Mouse (Mus musculus) midbrain, embryonic 10.5 days (tissue): ENCODE data around the gene Brpf3. TPM values are rescaled to one million over a fixed set of nuclear protein-coding genes. Genes with fewer than 3 reads are reported as not detected.

ENCODE experiments used
- polyA plus RNA-seq: library from polyadenylated mRNA; unstranded; fragments of >200 nt; fragmentation: Nextera tagmentation; extraction: Ambion mirVana; gene quantifications from 2 replicates; pipeline ENCODE4 v1.2.1, GENCODE M21; 2016

The Brpf3 gene
- polyA plus RNA-seq, 1 experiment from 2014 or later, result 8.3 TPM

Other genes starting within 250 kb of the Brpf3 start
- gene Clps, start 240.3 kb upstream of the Brpf3 start, polyA plus RNA-seq, result not detected in 2 replicates
- gene Lhfpl5, start 225.4 kb upstream of the Brpf3 start, polyA plus RNA-seq, result 1.2 and 1.5 TPM in 2 replicates
- 115 and 120 TPM in 2 replicates for gene Srpk1, start 178.4 kb upstream of the Brpf3 start, polyA plus RNA-seq
- gene Slc26a8, start 110.9 kb upstream of the Brpf3 start, polyA plus RNA-seq, result 0.46 and 0.56 TPM in 2 replicates
- 36.1 and 40.7 TPM in 2 replicates for gene Mapk14, start 109.8 kb upstream of the Brpf3 start, polyA plus RNA-seq
- 3.3 and 3.4 TPM in 2 replicates for gene AC170998.1, start 75.0 kb upstream of the Brpf3 start, polyA plus RNA-seq
- gene Mapk13, start 31.8 kb upstream of the Brpf3 start, polyA plus RNA-seq, result 2.3 and 4.0 TPM in 2 replicates
- not detected in 2 replicates for gene Pnpla1, start 57.3 kb downstream of the Brpf3 start, polyA plus RNA-seq
- gene 4930539E08Rik, start 114.2 kb downstream of the Brpf3 start, polyA plus RNA-seq, result 0.11 and 0.26 TPM in 2 replicates
- gene Pxt1, start 142.8 kb downstream of the Brpf3 start, polyA plus RNA-seq, result 0.22 TPM in 1 of 2 replicates, not detected in the other
- gene Kctd20, start 150.9 kb downstream of the Brpf3 start, polyA plus RNA-seq, result 107 and 114 TPM in 2 replicates
- 115 and 130 TPM in 2 replicates for gene Stk38, start 206.9 kb downstream of the Brpf3 start, polyA plus RNA-seq
- 789 and 839 TPM in 2 replicates for gene Srsf3, start 231.5 kb downstream of the Brpf3 start, polyA plus RNA-seq